Mouse (Mus musculus) midbrain, postnatal 0 days (tissue): ENCODE data around the gene Prkce. TPM values are rescaled to one million over a fixed set of nuclear protein-coding genes. Genes with fewer than 3 reads are reported as not detected.

ENCODE experiments used
- ATAC-seq: fragments of 200-750 bp; cut with Nextera tagmentation; 2 replicates; pipeline ENCODE4 v1.8.0; 2017; ENCODE audit warnings: moderate number of reproducible peaks, mild to moderate bottlenecking, moderate TSS enrichment, moderate library complexity; ENCODE audit not compliant: low FRiP score
- DNase-seq: peaks from one replicate; pipeline ENCODE4 v3.0.0-alpha.2; 2015; ENCODE audit warnings: low spot score
- H3K27ac ChIP-seq: fragments of 300-500 bp; sonication (generic); 2 replicates; pipeline ENCODE4 v1.5.1; 2014; ENCODE audit warnings: low read depth, mild to moderate bottlenecking, low read length, mixed read lengths
- H3K27me3 ChIP-seq: fragments of 300-500 bp; sonication (generic); 2 replicates; pipeline ENCODE4 v1.6.1; 2014; ENCODE audit warnings: low read length, control low read depth, mixed read lengths; ENCODE audit not compliant: insufficient read depth
- H3K36me3 ChIP-seq: fragments of 300-500 bp; sonication (generic); 2 replicates; pipeline ENCODE4 v1.6.1; 2014; ENCODE audit warnings: low read length, control low read depth, mixed read lengths; ENCODE audit not compliant: insufficient read depth
- H3K4me1 ChIP-seq: fragments of 300-500 bp; sonication (generic); 2 replicates; pipeline ENCODE4 v1.6.1; 2014; ENCODE audit warnings: mild to moderate bottlenecking, control low read depth, antibody characterized with exemption, low read length, mixed read lengths; ENCODE audit not compliant: insufficient read depth
- H3K4me2 ChIP-seq: fragments of 300-500 bp; sonication (generic); 2 replicates; pipeline ENCODE4 v1.6.1; 2014; ENCODE audit warnings: low read depth, mild to moderate bottlenecking, low read length, mixed read lengths; ENCODE audit not compliant: poor library complexity, severe bottlenecking
- H3K4me3 ChIP-seq: fragments of 300-500 bp; sonication (generic); 2 replicates; pipeline ENCODE4 v1.5.1; 2014; ENCODE audit warnings: low read depth, mild to moderate bottlenecking, low read length, moderate library complexity
- H3K9ac ChIP-seq: fragments of 300-500 bp; sonication (generic); replicated peaks from 2 replicates; pipeline ENCODE4 v1.6.1; 2014; ENCODE audit warnings: mild to moderate bottlenecking, low read length, moderate library complexity, mixed read lengths; ENCODE audit not compliant: poor library complexity, severe bottlenecking
- H3K9me3 ChIP-seq: fragments of 300-500 bp; sonication (generic); 2 replicates; pipeline ENCODE4 v1.6.1; 2016; ENCODE audit warnings: low read length, control low read depth
- CTCF ChIP-seq: IDR thresholded peaks from 2 replicates; pipeline ENCODE4 v1.5.1; 2016; ENCODE audit warnings: antibody characterized with exemption, mild to moderate bottlenecking
- WGBS: fragments of 180-500 bp; shearing (Covaris S2); extraction: QIAGEN DNeasy Blood & Tissue Kit; methylation state at CpG from one replicate; pipeline ENCODE4 v1.1.7; 2014; 5-methylcytosine and 5-hydroxymethylcytosine counted together
- polyA plus RNA-seq: library from polyadenylated mRNA; unstranded; fragments of >200 nt; fragmentation: Nextera tagmentation; extraction: Ambion mirVana; gene quantifications from 2 replicates; pipeline ENCODE4 v1.2.1, GENCODE M21; 2015
- total RNA-seq: library from RNA; depleted of rRNA; stranded (reverse); fragments of >200 nt; gene quantifications from 2 replicates; pipeline ENCODE4 v1.2.3, GENCODE M21; 2014

Gene Prkce
- total and polyA plus RNA-seq, 2 experiments from 2014 or later, result 61.0 to 64.5 TPM

DNA sequence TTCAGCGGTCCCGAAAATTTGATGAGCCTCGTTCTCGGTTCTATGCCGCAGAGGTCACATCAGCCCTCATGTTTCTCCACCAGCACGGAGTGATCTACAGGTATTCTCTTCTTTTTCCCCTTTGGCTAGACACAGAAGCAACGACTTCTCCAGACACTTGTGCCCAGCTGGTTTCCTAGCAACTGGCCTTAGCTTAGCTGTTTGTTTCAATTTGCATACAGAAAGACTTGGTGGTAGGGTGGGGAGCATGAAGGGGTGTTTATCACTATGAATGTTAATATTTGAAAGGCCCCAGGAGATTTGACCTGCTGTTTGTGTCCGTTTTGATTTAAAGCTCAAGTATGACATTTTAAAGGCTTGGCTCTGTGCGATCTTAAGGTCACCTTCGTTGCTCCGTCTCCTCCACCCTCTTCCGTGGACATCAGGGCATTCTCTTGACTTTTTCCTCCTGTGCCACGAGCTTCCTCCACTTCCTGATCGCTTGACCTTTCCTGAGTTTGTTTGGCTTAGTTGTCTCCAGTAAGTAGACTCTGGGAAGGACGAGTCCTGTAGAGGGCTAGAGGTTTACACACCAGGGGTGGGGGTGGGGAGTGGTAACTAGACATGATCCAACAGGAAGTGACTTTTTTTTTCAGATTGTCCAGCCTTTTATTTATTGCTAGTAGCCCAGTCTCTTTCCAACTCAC, 391.8 kb downstream of the Prkce start:
- 73% methylated on average over 15 of the region's 15 CpGs for WGBS
- peak; percentile 27 for DNase-seq
- TF ChIP-seq CTCF, result no peak

DNA sequence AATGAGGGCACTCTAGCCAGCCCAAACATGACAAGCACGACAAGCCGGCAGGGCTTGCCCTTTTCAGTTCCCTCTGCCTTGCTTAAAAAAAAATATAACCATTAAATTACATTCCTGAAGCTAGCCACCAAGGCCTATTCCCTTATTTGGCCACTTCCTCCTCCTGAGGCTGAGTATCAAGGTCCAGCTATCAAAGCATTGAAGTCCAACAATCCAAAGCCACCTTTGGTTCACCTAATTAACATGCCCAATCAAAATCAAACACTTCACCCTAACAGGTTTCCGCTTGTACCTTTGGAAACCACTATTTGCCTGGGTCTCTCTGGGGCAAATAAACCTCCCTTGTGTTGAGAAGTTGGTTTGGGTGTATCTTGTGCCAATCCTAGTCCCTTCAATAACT, 392.9 kb downstream of the Prkce start:
- TF ChIP-seq CTCF, result no peak
- H3K4me2 ChIP-seq, result no peak overlapping the region

More for the DNA sequence above, 391.8 kb downstream of the Prkce start:
- Histone ChIP-seq H3K36me3 (no peaks in the 10 kb centered on the region), H3K9me3 (no peaks in the 10 kb centered on the region), H3K4me2 (no peak overlapping the region), H3K27ac (no peak overlapping the region), H3K4me3 (no peak overlapping the region), H3K4me1 (no peaks in the 10 kb centered on the region), H3K27me3 (no peaks in the 10 kb centered on the region), H3K9ac (no peak overlapping the region)
- ATAC-seq, result no peak

GRCm38 (mm10) chr17:86570491-86570890, 402.9 kb downstream of the Prkce start:
- no peak overlapping the region for H3K27ac ChIP-seq
- H3K27me3 ChIP-seq, result no peaks in the 10 kb centered on the region
- DNase-seq (no peak), ATAC-seq (no peak)
- H3K36me3 ChIP-seq, result no peaks in the 10 kb centered on the region
- H3K4me1 ChIP-seq, result no peaks in the 10 kb centered on the region
- 77% methylated on average over 5 of the region's 5 CpGs for WGBS
- no peak overlapping the region for H3K4me3 ChIP-seq
- no peaks in the 10 kb centered on the region for H3K9me3 ChIP-seq
- no peak overlapping the region for H3K9ac ChIP-seq
- no peak overlapping the region for H3K4me2 ChIP-seq
- TF ChIP-seq CTCF, result no peak

More for the DNA sequence above, 392.9 kb downstream of the Prkce start:
- no peak for DNase-seq
- no peak overlapping the region for H3K27ac ChIP-seq
- H3K27me3 ChIP-seq, result no peaks in the 10 kb centered on the region
- no peak overlapping the region for H3K4me3 ChIP-seq
- no peak for ATAC-seq
- no peaks in the 10 kb centered on the region for H3K36me3 ChIP-seq
- WGBS, result 94% methylated on average over 3 of the region's 3 CpGs
- no peak overlapping the region for H3K9ac ChIP-seq
- H3K4me1 ChIP-seq, result no peaks in the 10 kb centered on the region
- H3K9me3 ChIP-seq, result no peaks in the 10 kb centered on the region

DNA sequence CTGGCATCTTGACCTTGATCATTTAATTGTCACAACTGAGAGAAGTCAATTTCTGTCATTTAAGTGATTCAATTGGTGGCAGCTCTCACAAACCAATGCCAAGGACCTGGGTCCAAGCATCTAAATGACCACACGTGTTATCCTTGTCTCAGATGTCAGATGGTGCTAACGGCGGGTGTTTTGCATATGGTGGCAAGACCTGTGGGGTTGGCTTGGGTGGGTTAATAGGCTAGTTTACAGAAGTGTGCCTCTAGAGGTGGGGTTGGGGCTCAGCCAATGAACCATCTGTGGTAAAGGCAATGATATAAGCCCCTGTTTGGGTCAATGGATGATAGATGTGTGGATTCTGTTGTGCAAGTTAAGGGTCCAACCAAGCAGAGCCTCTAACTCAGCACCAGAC, 403.7 kb downstream of the Prkce start:
- no peaks in the 10 kb centered on the region for H3K36me3 ChIP-seq
- no peak for TF ChIP-seq CTCF
- no peak overlapping the region for H3K4me2 ChIP-seq
- H3K9me3 ChIP-seq, result no peaks in the 10 kb centered on the region
- no peak overlapping the region for H3K4me3 ChIP-seq
- H3K27me3 ChIP-seq, result no peaks in the 10 kb centered on the region
- no peak for DNase-seq
- H3K27ac ChIP-seq, result no peak overlapping the region
- no peaks in the 10 kb centered on the region for H3K4me1 ChIP-seq
- 93% methylated on average over 3 of the region's 3 CpGs for WGBS
- ATAC-seq, result no peak
- H3K9ac ChIP-seq, result no peak overlapping the region

DNA sequence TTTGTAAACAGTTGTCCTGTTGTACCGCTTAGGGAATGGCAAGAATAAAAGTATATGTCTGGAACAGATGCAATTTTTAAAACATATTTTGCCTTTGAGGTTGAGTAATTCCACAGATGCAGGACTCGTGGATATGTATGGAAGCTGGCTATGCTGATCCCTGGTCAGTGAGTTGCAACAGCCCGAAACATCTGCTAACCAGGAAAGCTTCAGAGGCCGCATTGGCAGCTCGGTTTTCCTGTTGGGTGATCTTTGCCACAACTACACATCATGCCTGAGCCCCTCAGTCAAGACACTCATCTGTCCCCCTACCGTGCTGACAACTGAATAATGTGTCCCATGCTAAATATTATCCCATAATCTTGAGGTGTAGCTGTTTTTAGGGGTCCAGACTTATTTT, 404.6 kb downstream of the Prkce start:
- no peak overlapping the region for H3K4me2 ChIP-seq
- no peak overlapping the region for H3K9ac ChIP-seq
- no peaks in the 10 kb centered on the region for H3K27me3 ChIP-seq
- no peak for TF ChIP-seq CTCF
- DNase-seq (no peak), ATAC-seq (no peak)
- no peak overlapping the region for H3K4me3 ChIP-seq
- no peak overlapping the region for H3K27ac ChIP-seq
- H3K4me1 ChIP-seq, result no peaks in the 10 kb centered on the region
- H3K9me3 ChIP-seq, result no peaks in the 10 kb centered on the region
- no peaks in the 10 kb centered on the region for H3K36me3 ChIP-seq
- 91% methylated on average over 6 of the region's 6 CpGs for WGBS

DNA sequence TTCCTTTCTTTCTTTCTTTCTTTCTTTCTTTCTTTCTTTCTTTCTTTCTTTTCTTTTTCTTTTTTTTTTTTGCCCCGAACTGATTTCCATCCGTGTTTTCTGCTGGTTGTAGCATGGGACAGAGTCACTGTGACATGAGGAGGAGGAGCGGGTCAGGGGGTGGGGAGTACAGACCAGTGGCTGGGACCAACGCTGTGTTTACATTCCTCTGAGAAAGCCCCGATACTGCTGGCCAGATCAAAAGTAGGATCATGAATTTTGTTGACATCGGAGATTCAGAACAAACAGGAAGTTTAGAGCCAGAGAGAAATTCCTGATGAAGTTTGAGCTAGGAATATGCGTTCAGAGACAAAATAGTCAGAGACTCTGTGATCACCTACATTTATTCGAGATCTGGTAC, 405.0 kb downstream of the Prkce start:
- H3K27me3 ChIP-seq, result no peaks in the 10 kb centered on the region
- no peaks in the 10 kb centered on the region for H3K4me1 ChIP-seq
- no peak overlapping the region for H3K4me3 ChIP-seq
- no peaks in the 10 kb centered on the region for H3K9me3 ChIP-seq
- no peak overlapping the region for H3K9ac ChIP-seq
- no peaks in the 10 kb centered on the region for H3K36me3 ChIP-seq
- H3K27ac ChIP-seq, result no peak overlapping the region
- ATAC-seq (no peak), DNase-seq (no peak)
- 83% methylated on average over 8 of the region's 8 CpGs for WGBS
- no peak overlapping the region for H3K4me2 ChIP-seq
- no peak for TF ChIP-seq CTCF
